Mouse (Mus musculus): ENCODE data around the gene Aldh1a3. TPM values are rescaled to one million over a fixed set of nuclear protein-coding genes. Genes with fewer than 3 reads are reported as not detected.

The Aldh1a3 gene
- polyA plus RNA-seq, 1 experiment from 2014 or later = 2.9 TPM

Small RNA genes within 50 kb of the gene (microRNA-seq; reads per million reads assigned to microRNA genes)
- not detected for gene Mir7057 (ENCODE audit: borderline number of aligned reads)

Other genes with a start within 250 kb of the Aldh1a3 start
- not detected in 2 replicates for gene Gm10974, start 61.6 kb downstream of the Aldh1a3 start, polyA plus RNA-seq (2014; fragmentation: Nextera tagmentation; extraction: Ambion mirVana)
- gene Lrrk1, start 39.2 kb downstream of the Aldh1a3 start, polyA plus RNA-seq (2014; fragmentation: Nextera tagmentation; extraction: Ambion mirVana) = 8.9 and 9.3 TPM in 2 replicates

Measured in liver, embryonic 11.5 days (tissue).